Mouse (Mus musculus) 416B (cell line): ENCODE data around the gene Osbpl9.

Experiments
- DNase-seq: peaks from one replicate; pipeline ENCODE4 v3.0.0; 2011; ENCODE audit warnings: low read depth

Osbpl9 gene

DNA sequence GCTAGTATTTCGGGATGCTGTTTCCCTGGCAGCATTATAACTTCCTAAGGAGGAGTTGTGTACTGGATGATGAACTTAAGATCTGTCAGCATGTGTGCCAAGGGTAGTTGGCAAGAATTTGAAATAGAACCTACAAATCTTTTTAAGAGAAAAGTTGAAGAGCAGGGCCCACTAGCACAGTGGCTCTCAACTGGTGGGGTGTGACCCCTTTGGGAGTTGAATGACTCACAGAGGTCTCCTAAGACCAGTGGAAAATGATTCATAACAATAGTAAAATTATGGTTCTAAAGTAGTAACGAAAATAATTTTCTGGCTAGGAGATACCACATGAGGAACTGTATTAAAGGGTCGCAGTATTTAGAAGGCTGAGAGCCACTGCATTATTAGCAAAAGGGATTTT is 67.1 kb downstream of the Osbpl9 start:
- no peak for DNase-seq

DNA sequence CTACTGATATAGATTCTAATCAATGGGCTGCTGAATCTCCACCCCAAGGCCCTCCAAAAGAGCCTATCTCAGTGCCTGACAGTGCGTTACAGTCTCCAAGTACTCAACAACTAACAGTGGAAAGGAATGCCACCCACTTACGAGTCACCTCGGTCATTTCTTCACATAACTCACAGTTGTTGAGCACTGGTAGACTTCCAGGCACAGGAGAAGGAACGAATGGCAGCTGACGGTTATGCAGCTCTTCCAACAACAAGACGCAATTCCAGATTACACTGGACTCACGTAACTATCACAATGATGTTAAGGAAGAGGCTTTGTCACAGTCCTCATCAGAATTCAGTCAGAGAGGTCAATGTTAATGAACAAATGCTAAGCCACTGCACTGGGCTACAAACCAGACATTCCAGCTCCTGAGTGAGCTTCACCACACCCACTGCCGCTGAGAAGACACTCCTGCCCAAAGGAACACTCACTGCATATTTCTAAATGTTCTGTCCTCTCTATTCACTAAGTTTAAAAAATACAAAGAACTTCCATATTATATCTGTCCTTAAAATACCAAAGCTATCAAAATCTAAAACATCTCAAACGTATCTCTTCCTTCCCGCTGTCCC is 70.7 kb downstream of the Osbpl9 start:
- no peak for DNase-seq

DNA sequence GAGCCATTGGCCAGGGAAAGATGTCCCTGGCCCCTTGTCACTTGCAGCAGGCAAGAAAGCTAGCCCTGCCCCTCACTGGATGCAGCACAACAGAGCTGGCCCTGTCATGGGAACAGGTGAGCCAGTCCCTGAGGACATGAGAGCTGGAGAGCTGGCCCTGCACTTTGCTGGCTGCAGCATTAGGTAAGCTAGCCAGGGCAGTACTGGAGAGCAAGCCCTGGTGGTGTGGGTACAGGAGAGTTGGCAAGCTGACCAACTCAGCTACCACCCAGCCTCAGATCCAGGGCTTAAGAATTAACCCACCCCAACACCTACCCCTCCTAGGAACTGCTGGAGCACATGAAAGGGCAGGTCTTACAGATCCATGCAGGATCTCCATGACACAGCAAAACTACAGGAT is 73.1 kb downstream of the Osbpl9 start:
- DNase-seq: no peak

DNA sequence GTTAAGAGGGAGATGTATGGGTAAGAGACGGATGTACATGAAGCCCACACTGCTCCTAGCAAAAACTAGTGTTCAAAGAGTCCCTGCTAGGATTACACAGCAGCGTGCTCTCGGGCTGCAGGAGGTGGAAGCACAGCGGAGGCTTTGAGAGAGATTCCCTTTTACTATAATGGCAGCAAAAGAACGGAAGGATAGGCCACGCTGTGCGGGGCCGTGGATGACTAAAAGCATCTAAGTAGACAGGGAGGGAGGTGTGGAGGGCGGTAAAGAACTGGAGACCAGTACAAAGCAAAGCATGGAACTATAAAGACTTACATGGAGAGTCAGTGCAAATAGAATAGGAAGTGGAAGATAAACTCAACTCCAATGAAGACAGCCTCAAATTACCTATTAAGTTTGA is 74.1 kb downstream of the Osbpl9 start:
- no peak for DNase-seq

DNA sequence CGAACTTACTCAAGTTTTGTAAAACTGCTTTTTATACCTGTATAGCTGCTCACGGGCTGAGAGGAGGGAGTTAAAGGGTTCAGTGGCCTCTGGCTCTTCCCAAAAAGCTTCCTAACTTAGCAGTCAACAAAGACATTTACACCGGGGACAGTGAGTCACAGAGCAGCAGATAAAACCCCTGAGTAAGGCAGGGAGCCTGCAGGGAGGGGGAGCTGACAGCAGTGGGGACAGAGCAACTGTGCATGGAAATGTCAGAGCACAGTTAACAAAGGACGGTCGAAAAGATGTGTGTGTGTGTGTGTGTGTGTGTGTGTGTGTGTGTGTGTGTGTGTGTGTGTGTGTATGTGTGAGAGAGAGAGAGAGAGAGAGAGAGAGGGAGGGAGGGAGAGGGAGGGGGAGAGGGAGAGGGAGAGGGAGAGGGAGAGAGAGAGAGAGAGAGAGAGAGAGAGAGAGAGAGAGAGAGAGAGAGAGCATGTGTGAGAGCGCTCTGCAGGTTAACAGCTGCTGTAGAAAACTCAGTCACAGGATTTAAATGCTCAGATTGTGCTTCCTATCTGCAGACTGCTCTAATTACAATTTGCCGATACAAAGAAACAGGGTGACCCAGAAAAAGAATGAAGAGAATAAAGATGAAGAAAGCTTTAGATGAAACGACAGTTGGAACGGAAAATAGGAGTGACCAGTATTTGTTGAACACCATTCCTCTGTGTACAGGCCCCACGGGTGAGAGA is 75.1 kb downstream of the Osbpl9 start:
- DNase-seq: no peak

DNA sequence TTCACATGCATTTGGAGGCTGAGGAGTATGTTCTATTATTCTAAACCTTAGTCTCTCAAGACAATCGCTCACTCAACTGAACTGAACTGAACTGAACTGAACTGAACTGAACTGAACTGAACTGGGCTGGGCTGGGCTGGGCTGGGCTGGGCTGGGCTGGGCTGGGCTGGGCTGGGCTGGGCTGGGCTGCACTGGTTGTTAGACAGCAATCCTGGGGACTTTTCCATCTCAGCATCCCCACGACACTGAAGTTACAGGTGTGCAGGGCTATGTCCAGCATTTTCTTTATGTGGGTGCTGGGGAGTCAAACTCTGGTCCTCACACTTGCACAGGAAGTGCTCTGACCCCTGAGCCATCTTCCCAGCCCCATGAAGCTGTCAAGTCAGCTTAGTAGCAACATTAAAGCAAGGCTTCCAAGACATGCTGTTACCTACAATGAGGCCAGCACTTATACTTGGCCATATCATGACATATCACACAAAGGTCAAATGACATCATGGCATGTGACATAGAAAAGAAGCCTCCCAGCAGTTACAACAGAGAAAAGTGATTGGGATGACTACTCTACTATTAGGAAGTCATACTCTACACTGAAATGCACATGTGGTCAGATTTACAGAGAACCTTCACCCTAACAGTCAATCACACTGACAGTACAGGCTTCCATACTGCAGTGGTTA is 76.2 kb downstream of the Osbpl9 start:
- no peak for DNase-seq

DNA sequence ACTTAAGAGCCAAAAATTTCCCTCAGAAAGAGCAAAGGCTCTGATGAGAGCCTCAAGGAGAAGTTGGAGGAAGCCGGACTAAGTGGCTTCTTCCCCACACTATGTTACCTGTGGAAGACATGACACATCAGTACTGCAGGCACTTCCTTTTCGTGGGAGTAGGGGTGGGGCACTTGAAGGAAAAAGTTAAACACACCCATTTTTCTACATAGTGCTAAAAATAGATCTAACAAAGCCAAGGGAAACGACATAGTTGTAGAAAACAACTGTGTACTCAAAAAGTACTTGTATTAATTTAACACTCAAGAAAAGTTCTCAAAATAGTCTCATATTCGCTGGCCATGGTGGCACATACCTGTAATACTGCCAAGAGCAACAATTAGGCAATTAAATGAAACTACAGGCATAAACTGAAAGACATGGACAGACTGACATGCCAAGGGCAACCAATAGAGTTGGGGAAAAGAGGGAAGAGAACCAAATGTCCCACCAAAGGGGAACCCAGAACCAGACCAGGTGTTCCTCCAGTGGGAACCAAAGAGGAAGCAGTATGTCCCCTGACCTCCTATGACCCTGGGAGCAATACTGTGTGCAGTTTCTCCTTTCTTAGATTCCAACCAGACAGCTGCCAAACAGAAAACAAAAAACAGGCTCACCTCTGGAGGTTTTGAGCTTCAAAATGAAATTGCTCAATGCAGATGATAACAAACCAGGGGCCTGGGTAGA is 79.1 kb downstream of the Osbpl9 start:
- DNase-seq: peak; percentile 44

DNA sequence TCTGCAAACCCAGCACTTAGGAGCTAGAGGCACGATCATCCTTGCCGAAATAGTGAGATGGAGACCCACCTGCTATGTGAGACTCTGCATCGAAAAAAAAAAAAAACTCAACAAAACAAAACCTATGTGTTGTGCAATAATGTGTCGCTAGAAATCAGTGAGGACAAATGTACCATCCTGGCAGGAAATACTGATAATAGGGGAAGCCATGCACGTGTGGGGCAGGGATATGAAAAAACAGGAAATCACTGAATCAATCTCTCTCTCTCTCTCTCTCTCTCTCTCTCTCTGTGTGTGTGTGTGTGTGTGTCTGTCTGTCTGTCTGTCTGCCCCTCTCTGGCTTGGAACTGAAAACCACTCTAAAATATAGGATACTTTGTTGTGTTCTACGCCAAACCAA is 81.3 kb downstream of the Osbpl9 start:
- DNase-seq: peak; percentile 78

DNA sequence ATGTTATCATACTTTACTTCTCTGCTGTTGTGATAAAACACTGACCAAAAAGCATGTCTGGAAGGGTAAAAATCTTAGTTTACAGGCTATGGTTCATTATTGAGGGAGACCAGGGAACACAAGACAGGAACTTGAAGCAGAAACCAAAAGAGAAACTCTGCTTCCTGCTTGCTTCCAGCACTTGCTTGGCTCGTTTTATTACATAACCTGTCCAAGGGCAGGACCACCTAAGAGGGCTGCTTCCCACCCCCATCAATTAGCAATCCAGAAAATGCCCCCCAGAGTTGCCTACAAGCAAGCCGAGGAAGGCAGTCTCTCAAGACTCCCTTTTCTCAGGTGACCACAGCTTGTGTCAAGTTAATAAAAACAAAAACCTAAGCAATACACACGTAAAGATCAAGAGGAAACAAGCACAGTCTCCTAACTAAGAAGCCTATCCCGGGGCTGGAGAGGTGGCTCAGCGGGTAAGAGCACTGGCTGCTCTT is 82.4 kb downstream of the Osbpl9 start:
- no peak for DNase-seq

DNA sequence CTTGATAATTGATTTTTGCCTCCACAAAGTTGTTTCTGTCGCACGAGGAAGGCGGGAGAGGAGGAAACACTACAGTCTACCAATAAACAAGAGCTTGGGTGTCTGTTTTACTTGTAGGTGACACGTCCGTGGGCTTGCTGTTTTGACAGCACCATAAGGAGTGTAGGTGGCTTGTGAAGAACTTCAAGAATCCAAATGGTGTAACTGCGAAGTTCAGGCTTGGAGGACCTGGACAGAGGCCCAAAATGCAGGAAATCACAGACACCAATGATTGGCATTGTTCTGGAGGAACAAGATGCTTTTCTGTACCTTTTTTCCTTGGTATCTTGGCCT is 83.8 kb downstream of the Osbpl9 start:
- no peak for DNase-seq

DNA sequence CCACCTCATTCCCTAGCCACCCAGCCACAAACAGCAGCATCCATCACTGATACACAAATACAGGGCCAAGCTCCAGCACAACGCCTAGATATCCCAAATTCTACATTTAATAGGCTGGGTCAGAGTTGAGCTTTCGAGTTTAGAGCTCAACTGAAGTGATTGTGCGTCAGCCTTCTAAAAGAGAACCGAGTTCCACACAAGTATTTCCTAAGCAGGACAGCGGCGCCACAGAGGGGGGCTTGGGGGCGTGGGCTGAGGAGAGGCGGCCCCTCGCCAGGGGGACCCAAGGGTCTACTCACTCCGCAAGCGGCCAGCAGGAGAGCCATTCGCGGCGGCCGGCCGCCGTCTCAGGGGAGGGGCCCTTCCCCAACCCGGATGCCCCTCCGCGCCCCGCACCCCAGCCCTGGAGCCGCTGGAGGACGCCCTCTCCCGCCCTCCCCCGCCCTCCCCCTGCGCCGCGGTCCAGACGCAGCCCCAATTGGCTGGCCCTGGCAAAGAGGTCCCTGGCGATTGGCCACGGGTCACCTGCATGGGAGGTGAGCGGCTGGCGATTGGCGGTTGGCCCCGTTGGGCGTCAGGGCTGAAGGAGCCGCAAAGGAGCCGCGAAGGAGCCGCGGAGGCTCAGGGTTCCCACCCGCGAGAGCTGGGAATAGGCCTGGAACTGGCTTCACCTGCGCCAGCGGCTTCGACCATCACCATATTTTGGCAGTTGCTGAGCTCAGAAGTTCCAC is 84.3 kb downstream of the Osbpl9 start:
- DNase-seq: peak; percentile 94

DNA sequence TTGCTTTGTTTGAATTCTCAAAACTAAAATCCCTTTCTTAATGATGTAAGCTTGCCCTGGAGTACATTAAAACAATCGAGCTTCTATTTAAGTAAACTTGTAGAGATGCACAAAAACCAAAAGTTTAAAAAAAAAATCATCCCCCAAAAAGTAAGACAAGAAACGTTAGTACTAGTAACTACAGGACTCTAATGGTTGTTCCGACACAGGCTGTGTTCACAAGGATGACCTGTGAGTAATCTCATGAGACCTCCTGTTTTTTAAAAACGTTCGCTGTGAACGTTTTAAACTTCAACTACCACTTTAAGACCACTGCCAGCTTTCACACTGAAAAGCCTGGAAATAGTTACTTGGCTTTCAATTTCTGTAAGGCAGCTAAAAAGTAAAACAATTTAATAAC is 85.1 kb downstream of the Osbpl9 start:
- DNase-seq: peak; percentile 57

DNA sequence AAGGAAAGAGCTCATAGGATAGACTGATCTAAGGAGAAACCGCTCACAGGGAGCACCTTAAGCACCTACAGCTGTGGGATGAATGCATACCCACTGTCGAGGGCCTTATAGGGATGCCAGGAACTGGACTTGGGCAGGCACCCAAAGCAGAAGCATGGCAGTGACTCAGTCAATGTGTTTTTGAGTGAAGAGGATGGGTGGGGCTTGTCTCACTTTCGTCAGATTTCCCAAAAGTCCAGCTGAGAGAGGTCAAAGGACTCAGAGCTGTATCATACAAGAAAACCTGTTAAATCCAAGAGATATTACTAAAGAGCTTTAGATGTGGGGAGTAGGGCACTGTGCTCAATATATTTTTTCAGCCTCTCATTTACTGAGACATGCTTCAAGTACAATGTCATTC is 85.6 kb downstream of the Osbpl9 start:
- DNase-seq: peak; percentile 81

DNA sequence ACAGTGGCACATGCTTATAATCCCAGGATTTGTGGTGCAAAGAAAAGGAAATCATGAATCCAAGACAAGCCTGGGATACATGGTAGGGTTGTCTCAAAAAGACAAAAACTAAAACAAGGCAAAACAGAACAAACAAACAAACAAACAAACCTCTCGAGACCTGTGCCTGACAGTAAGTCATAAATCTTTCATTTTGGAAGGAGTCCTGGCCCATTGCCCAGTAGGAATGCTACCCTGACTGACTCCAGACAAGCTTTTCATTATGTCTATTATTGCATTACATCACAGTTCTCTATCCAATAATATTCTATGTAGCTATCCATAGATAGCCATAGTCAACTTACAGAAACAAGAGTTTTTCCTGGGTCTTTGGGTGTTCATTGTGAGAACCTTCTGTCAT is 86.3 kb downstream of the Osbpl9 start:
- DNase-seq: no peak

DNA sequence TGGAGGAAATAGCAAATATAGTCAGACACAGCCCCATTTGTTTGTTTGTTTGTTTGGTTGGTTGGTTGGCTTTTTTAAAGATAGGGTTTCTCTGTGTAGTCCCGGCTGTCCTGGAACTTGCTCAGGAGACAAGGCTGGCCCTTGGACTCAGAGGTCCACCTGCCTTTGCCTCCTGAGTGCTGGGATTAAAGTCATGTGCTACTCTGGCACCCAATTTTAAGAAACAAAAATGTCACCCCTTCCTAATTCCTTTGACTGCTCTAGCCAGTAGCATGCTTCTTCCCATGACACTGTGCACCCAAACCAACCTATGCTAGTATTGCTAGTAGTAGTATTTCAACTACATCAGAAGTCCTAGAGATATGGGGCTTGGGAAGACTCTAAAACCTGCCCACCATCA is 87.8 kb downstream of the Osbpl9 start:
- DNase-seq: no peak

DNA sequence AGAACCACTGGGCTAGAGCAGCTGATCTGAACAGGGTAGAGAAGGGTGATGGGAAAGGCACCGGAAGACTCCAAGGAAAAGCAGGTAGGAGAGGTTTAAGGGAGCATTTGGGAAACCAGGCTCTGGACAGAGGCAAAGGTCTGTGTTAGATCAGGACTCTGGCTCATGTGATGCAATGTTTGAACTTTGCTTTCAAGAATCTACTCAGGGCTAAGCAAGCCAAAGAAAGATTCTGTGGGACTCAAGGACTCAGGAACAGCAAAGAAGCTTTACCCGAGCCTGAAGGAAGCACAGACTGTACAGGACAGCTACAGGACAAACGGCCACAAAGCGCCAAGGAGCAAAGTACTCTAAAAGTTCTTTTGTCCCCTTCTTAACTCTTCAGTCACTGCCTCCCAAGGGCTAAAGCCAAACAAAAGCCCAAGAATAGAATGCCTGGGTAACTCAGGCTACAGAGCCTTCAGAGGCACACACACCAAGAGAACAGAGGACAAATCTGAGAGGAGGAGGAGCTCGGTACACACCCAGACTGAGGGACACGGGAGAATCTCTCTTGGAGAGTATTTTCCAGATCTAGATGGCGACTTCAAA is 89.1 kb downstream of the Osbpl9 start:
- DNase-seq: no peak

DNA sequence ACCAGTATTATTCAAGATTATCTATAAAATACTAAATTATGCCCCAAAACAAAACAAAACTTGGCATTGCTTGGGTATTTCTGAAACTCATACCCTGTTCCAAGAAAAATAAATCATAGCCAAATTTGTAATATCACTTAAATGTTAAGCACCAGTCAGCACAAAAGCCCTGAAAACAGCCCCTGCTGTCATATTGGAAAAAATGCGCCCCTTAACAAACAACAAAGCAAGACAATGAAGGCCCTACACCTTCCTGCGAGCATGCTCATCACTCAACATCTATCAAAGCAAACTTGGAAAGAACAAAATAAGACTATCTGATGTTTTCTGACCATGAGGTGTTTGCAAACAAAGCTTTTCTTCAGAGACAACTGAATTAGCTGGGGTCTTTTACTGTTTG is 91.1 kb downstream of the Osbpl9 start:
- no peak for DNase-seq

DNA sequence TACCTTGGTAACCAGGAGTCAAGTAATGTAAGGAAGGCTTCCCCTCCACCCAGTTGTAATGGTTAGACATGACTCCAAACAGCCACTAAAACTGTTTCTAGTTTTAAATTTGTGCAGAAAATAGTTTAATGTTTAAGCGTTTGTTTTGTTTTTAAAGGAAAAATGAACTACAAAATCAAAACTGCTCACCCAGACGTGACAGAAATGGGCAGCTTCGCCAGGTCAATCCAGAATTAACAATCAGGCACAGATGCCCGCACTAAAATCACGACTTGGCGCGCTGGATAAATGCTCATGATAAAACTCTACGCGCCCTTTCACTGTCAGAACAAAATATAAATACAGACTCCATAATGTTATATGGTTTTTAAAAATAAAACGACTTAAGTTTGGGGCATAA is 92.4 kb downstream of the Osbpl9 start:
- no peak for DNase-seq

DNA sequence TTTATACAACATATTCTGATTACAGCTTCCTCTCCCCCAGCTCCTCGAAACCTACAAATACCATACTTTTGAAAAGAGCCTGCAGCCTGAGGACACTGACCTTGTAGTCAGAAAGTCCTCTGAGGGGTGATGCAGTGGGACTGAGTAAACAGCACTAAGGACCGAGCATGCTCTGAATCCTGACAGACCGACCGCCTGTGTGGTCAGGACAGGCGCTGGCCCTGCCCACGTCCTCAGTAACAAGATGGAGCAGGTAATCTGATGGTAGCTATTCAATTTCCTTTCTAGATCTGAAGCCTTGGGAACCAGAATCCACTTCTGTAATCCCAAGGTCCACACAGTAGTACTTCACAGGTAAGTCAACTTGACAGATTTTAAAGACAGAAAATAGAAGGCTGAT is 93.1 kb downstream of the Osbpl9 start:
- no peak for DNase-seq

DNA sequence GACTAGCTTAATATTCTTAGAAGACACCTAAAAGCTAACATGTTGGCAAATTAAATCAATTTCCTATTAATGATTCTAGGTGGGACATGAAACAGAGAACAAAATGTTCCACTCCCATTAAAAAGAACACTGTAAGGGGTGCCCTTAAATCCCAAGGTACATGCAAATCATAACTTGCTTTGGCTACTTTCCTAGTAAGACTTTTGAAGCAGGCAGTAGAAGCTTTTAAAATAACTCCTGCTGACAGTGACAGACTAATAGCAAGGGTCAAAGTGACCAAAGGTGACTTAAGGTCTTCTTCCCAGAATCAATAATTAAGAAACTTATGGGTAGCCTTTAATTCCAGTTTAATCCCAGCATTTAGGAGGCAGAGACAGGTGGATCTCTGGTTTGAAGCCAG is 95.5 kb downstream of the Osbpl9 start:
- DNase-seq: no peak

DNA sequence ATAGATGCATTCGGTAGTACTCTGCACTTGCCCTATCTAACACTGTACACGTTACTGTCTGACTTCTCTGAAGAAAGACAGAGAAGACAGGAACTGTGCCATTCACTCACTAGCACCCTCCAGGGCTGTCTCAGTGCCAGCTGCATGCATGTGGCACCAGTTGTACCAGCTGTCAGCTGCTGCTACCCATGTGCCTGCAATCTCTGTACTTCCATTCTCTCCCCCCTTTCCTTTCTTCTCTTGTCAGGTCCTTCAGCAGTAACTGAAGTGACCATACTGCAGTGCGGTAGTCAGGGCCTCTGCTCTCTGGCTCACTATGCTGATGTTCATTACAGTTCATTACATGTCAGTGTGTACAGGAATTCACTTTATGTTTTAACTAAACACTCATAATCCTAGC is 96.0 kb downstream of the Osbpl9 start:
- DNase-seq: no peak

DNA sequence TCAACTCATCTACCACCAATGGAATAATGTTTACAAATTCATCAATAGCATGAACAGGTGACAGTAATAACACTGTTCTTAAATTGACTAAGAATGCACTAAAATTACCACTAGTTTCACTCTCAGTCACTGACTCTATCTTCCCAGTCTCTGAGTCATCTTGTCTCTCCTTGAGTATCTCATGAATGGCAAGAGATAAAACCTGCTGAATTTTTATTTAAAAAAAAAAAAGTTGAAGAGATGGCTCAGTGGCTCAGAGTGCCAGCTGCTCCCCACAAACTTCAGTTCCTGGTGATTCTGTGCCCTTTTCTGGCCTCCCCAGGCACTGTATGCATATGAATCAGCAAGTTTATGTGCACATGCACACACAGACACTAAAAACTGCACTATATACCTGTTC is 96.8 kb downstream of the Osbpl9 start:
- DNase-seq: peak; percentile 60
